Mouse (Mus musculus) heart, embryonic 11.5 days (tissue): ENCODE measurements around the gene Aurkb. TPM values are rescaled to one million over a fixed set of nuclear protein-coding genes. Genes with fewer than 3 reads are reported as not detected.

ENCODE experiments used
- ATAC-seq: fragments of 200-750 bp; cut with Nextera tagmentation; replicated peaks from 2 replicates; pipeline ENCODE4 v1.8.0; 2017; ENCODE audit warnings: moderate library complexity; ENCODE audit not compliant: insufficient number of reproducible peaks, low FRiP score, low TSS enrichment
- H3K27ac ChIP-seq: fragments of 300-500 bp; sonication (generic); 2 replicates; pipeline ENCODE4 v1.5.1; 2014; ENCODE audit warnings: mild to moderate bottlenecking, low read depth, low read length
- H3K27me3 ChIP-seq: fragments of 300-500 bp; sonication (generic); 2 replicates; pipeline ENCODE4 v1.6.1; 2014; ENCODE audit warnings: mild to moderate bottlenecking, low read length, mixed read lengths; ENCODE audit not compliant: control insufficient read depth, insufficient read depth
- H3K36me3 ChIP-seq: fragments of 300-500 bp; sonication (generic); 2 replicates; pipeline ENCODE4 v1.6.1; 2014; ENCODE audit warnings: mild to moderate bottlenecking, low read length, moderate library complexity, mixed read lengths; ENCODE audit not compliant: control insufficient read depth, insufficient read depth
- H3K4me1 ChIP-seq: fragments of 300-500 bp; sonication (generic); 2 replicates; pipeline ENCODE4 v1.6.1; 2014; ENCODE audit warnings: low read length; ENCODE audit not compliant: control insufficient read depth, insufficient read depth
- H3K4me2 ChIP-seq: fragments of 300-500 bp; sonication (generic); 2 replicates; pipeline ENCODE4 v1.6.1; 2014; ENCODE audit warnings: mild to moderate bottlenecking, moderate library complexity
- H3K4me3 ChIP-seq: fragments of 300-500 bp; sonication (generic); 2 replicates; pipeline ENCODE4 v1.5.1; 2014; ENCODE audit warnings: low read depth, low read length
- H3K9ac ChIP-seq: fragments of 300-500 bp; sonication (generic); 2 replicates; pipeline ENCODE4 v1.6.1; 2014; ENCODE audit warnings: mild to moderate bottlenecking, low read depth, low read length, moderate library complexity
- H3K9me3 ChIP-seq: fragments of 300-500 bp; sonication (generic); replicated peaks from 2 replicates; pipeline ENCODE4 v1.6.1; 2016; ENCODE audit warnings: low read length; ENCODE audit not compliant: control insufficient read depth
- WGBS: fragments of 180-500 bp; shearing (Covaris S2); extraction: QIAGEN DNeasy Blood & Tissue Kit; methylation state at CpG from one replicate; pipeline ENCODE4 v1.1.7; 2014; ENCODE audit not compliant: insufficient replicate concordance; 5-methylcytosine and 5-hydroxymethylcytosine counted together
- polyA plus RNA-seq: library from polyadenylated mRNA; unstranded; fragments of >200 nt; fragmentation: Nextera tagmentation; extraction: Ambion mirVana; gene quantifications from 2 replicates; pipeline ENCODE4 v1.2.1, GENCODE M21; 2014

Aurkb gene
- polyA plus RNA-seq, 1 experiment from 2014 or later, result 89.2 TPM

DNA sequence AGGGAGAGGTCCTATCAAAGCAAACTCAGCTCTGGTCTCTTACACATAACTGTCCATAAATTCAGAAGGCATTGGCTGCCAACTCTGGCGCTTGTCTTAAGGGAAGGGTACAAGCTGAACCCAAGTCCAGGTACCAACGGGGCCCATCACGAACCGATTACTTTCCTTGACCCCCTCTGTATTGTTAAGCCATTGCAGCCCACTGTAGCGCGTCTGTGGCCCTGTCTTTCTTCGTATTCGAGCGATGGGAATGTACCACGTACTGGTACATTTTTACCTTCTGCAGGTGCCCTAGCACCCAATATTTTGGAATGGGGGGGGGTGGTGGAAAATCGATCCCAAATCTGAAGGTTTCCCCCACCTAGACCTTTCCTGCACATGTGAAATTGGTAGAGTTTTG is 26.8 kb downstream of the Aurkb start:
- Histone ChIP-seq H3K27me3 (no peaks in the 10 kb centered on the region), H3K9ac (peak overlapping the region; percentile 88; the same call in 1 of the 2 replicates), H3K4me1 (peaks cover 27% of the 10 kb centered on the region), H3K9me3 (no peaks in the 10 kb centered on the region), H3K27ac (peak overlapping the region; percentile 91; the same call in 1 of the 2 replicates), H3K36me3 (no peaks in the 10 kb centered on the region), H3K4me3 (peak overlapping the region; percentile 29; the same call in 1 of the 2 replicates), H3K4me2 (peak overlapping the region; percentile 62)
- WGBS, result 81% methylated on average over 11 of the region's 11 CpGs
- ATAC-seq, result no peak

- H3K4me3 ChIP-seq, result peak overlapping the region; percentile 29
- WGBS, result 10% methylated on average over 9 of the region's 9 CpGs
- peaks cover 23% of the 10 kb centered on the region for H3K4me1 ChIP-seq
- no peaks in the 10 kb centered on the region for H3K9me3 ChIP-seq
- no peak for ATAC-seq
- H3K4me2 ChIP-seq, result peak overlapping the region; percentile 62
- H3K27me3 ChIP-seq, result no peaks in the 10 kb centered on the region
- no peaks in the 10 kb centered on the region for H3K36me3 ChIP-seq
- peak overlapping the region; percentile 88 for H3K9ac ChIP-seq
- peak overlapping the region; percentile 91 for H3K27ac ChIP-seq
Measured at GRCm38 (mm10) chr11:69072666-69073064, 27.2 kb downstream of the Aurkb start.

GRCm38 (mm10) chr11:69073065-69073888 is 27.8 kb downstream of the Aurkb start:
- Histone ChIP-seq H3K4me1 (peaks cover 22% of the 10 kb centered on the region), H3K4me2 (peak overlapping the region; percentile 62), H3K9ac (peak overlapping the region; percentile 88), H3K9me3 (no peaks in the 10 kb centered on the region), H3K27ac (peak overlapping the region; percentile 91), H3K36me3 (no peaks in the 10 kb centered on the region), H3K4me3 (peak overlapping the region; percentile 29), H3K27me3 (no peaks in the 10 kb centered on the region)
- 0% methylated on average over 14 of the region's 14 CpGs for WGBS
- peak; percentile 31; the same call in 1 of the 2 replicates for ATAC-seq

- H3K4me2 ChIP-seq, result no peak overlapping the region; the same call in 1 of the 2 replicates
- peaks cover 22% of the 10 kb centered on the region for H3K4me1 ChIP-seq
- no peak for ATAC-seq
- no peaks in the 10 kb centered on the region for H3K9me3 ChIP-seq
- no peak overlapping the region for H3K4me3 ChIP-seq
- H3K27ac ChIP-seq, result no peak overlapping the region
- no peaks in the 10 kb centered on the region for H3K27me3 ChIP-seq
- H3K9ac ChIP-seq, result no peak overlapping the region
- H3K36me3 ChIP-seq, result no peaks in the 10 kb centered on the region
- WGBS, result 50% methylated on average over 6 of the region's 6 CpGs
Measured at GRCm38 (mm10) chr11:69073951-69074775, 28.7 kb downstream of the Aurkb start.

GRCm38 (mm10) chr11:69074776-69075069 is 29.3 kb downstream of the Aurkb start:
- no peak overlapping the region for H3K27ac ChIP-seq

GRCm38 (mm10) chr11:69075764-69076479 is 30.5 kb downstream of the Aurkb start:
- 48% methylated on average over 8 of the region's 9 CpGs for WGBS
- H3K4me1 ChIP-seq, result peaks cover 17% of the 10 kb centered on the region
- H3K4me2 ChIP-seq, result no peak overlapping the region
- no peak overlapping the region for H3K27ac ChIP-seq
- H3K4me3 ChIP-seq, result no peak overlapping the region
- no peaks in the 10 kb centered on the region for H3K36me3 ChIP-seq
- no peak overlapping the region for H3K9ac ChIP-seq
- no peaks in the 10 kb centered on the region for H3K27me3 ChIP-seq
- H3K9me3 ChIP-seq, result no peaks in the 10 kb centered on the region
- no peak for ATAC-seq

More at GRCm38 (mm10) chr11:69074776-69075069, 29.3 kb downstream of the Aurkb start:
- Histone ChIP-seq H3K4me3 (no peak overlapping the region), H3K9ac (no peak overlapping the region), H3K9me3 (no peaks in the 10 kb centered on the region), H3K4me1 (peaks cover 21% of the 10 kb centered on the region), H3K4me2 (no peak overlapping the region), H3K27me3 (no peaks in the 10 kb centered on the region), H3K36me3 (no peaks in the 10 kb centered on the region)
- ATAC-seq, result no peak
- 46% methylated on average over 2 of the region's 2 CpGs for WGBS

GRCm38 (mm10) chr11:69076572-69076971 is 31.1 kb downstream of the Aurkb start:
- Histone ChIP-seq H3K4me1 (peaks cover 12% of the 10 kb centered on the region), H3K27ac (no peak overlapping the region), H3K9ac (no peak overlapping the region), H3K9me3 (no peaks in the 10 kb centered on the region), H3K27me3 (no peaks in the 10 kb centered on the region), H3K4me2 (no peak overlapping the region), H3K36me3 (no peaks in the 10 kb centered on the region), H3K4me3 (no peak overlapping the region)
- ATAC-seq, result no peak
- 79% methylated on average over 5 of the region's 5 CpGs for WGBS

DNA sequence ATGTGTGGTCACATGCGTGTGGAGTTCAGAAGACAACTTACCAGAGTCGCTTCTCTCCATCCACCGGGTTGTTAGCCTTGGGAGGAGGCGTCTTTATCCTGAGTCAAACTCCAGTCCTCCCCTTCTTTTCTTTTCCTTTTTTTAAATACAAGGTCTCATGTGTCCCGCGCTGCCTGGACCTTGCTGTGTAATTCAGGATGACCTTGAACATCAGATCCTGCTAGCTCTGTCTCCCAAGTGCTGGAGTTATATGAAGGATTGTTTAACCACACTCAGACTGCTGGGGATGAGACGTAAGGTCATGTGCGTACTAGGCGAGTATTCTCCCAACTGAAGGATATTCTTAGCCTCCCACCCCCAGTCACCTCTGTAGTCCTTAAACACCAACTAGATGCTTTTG is 31.9 kb downstream of the Aurkb start:
- Histone ChIP-seq H3K4me2 (no peak overlapping the region), H3K4me1 (peaks cover 10% of the 10 kb centered on the region), H3K27me3 (no peaks in the 10 kb centered on the region), H3K27ac (no peak overlapping the region), H3K36me3 (no peaks in the 10 kb centered on the region), H3K9me3 (no peaks in the 10 kb centered on the region), H3K4me3 (no peak overlapping the region), H3K9ac (no peak overlapping the region)
- ATAC-seq, result no peak
- WGBS, result 74% methylated on average over 9 of the region's 9 CpGs
